Mouse (Mus musculus) left cerebral cortex, adult 2 months (tissue): ENCODE measurements around the gene Acot7. TPM values are rescaled to one million over a fixed set of nuclear protein-coding genes. Genes with fewer than 3 reads are reported as not detected.
A peak's percentile ranks its signal among the peaks of the same experiment; 100 is the strongest.

ENCODE experiments used
- DNase-seq, 2 experiments: peaks; one replicate each; pipeline ENCODE4 v3.0.0; 2021 to 2022; ENCODE audit warnings: low spot score in 2 of 2, mixed read lengths in 1 of 2; ENCODE audit errors: extremely low spot score in 1 of 2
- H3K27ac ChIP-seq: fragments of 200-600 bp; 2 replicates; pipeline ENCODE4 v1.8.1; 2022
- H3K4me3 ChIP-seq: fragments of 200-600 bp; 2 replicates; pipeline ENCODE4 v1.8.1; 2022
- CTCF ChIP-seq: fragments of 200-600 bp; IDR thresholded peaks from 2 replicates; pipeline ENCODE4 v1.8.1; 2022; ENCODE audit warnings: antibody characterized with exemption, mild to moderate bottlenecking, moderate library complexity
- intact Hi-C: fragments of 180-260 bp; cut with DNase I; formaldehyde crosslinking; loops from one replicate; pipeline ENCODE4 v1.15.1; 2025
- total RNA-seq, 2 experiments: library from RNA; stranded (reverse); gene quantifications; 2 replicates each; pipeline ENCODE4 v1.2.3; 2021

The Acot7 gene
- total RNA-seq, 2 experiments from 2014 or later = 300 to 307 TPM

GRCm38 (mm10) chr4:152185510-152186204 is 7.7 kb downstream of the Acot7 start:
- H3K27ac ChIP-seq = peak overlapping the region; percentile 47; the same call in 1 of the 2 replicates
- no peak for TF ChIP-seq CTCF
- no peak overlapping the region for H3K4me3 ChIP-seq
- intact Hi-C loops = no loop called here
- DNase-seq = no peak

- Histone ChIP-seq H3K27ac (peak overlapping the region; percentile 47), H3K4me3 (no peak overlapping the region)
- no peak for TF ChIP-seq CTCF
- no peak for DNase-seq
- intact Hi-C loops = no loop called here
These were observed 8.5 kb downstream of the Acot7 start for GRCm38 (mm10) chr4:152186205-152187082.

- intact Hi-C loops = no loop called here
- no peak overlapping the region for H3K27ac ChIP-seq
- TF ChIP-seq CTCF = no peak
These were observed 9.2 kb downstream of the Acot7 start for GRCm38 (mm10) chr4:152187142-152187541.

GRCm38 (mm10) chr4:152188651-152189050 is 10.7 kb downstream of the Acot7 start:
- no peak for TF ChIP-seq CTCF
- DNase-seq = no peak
- intact Hi-C loops = no loop called here
- Histone ChIP-seq H3K27ac (no peak overlapping the region), H3K4me3 (no peak overlapping the region)

More at GRCm38 (mm10) chr4:152187142-152187541, 9.2 kb downstream of the Acot7 start:
- DNase-seq = no peak
- H3K4me3 ChIP-seq = no peak overlapping the region

- no peak for DNase-seq
- intact Hi-C loops = no loop called here
- TF ChIP-seq CTCF = no peak
These were observed 11.1 kb downstream of the Acot7 start for GRCm38 (mm10) chr4:152189071-152189470.

GRCm38 (mm10) chr4:152189691-152190090 is 11.8 kb downstream of the Acot7 start:
- intact Hi-C loops = no loop called here
- Histone ChIP-seq H3K27ac (peak overlapping the region; percentile 21; the same call in 1 of the 2 replicates), H3K4me3 (no peak overlapping the region)
- no peak for TF ChIP-seq CTCF
- no peak for DNase-seq

More at GRCm38 (mm10) chr4:152189071-152189470, 11.1 kb downstream of the Acot7 start:
- no peak overlapping the region for H3K27ac ChIP-seq
- H3K4me3 ChIP-seq = no peak overlapping the region

- DNase-seq = no peak
These were observed 12.2 kb downstream of the Acot7 start for GRCm38 (mm10) chr4:152190096-152190653.

GRCm38 (mm10) chr4:152190701-152191100 is 12.8 kb downstream of the Acot7 start:
- TF ChIP-seq CTCF = no peak
- Histone ChIP-seq H3K27ac (peak overlapping the region; percentile 53; the same call in 1 of the 2 replicates), H3K4me3 (no peak overlapping the region)
- DNase-seq = no peak
- intact Hi-C loops = no loop called here

More at GRCm38 (mm10) chr4:152190096-152190653, 12.2 kb downstream of the Acot7 start:
- H3K27ac ChIP-seq = peak overlapping the region; percentile 21; the same call in 1 of the 2 replicates
- intact Hi-C loops = no loop called here
- TF ChIP-seq CTCF = no peak
- H3K4me3 ChIP-seq = no peak overlapping the region

- peak overlapping the region; percentile 75 for H3K27ac ChIP-seq
- H3K4me3 ChIP-seq = no peak overlapping the region
- TF ChIP-seq CTCF = no peak
- intact Hi-C loops = no loop called here
- no peak for DNase-seq
These were observed 14.6 kb downstream of the Acot7 start for GRCm38 (mm10) chr4:152192569-152192968.

- intact Hi-C loops = no loop called here
- TF ChIP-seq CTCF = no peak
- DNase-seq = no peak
- Histone ChIP-seq H3K27ac (no peak overlapping the region), H3K4me3 (no peak overlapping the region)
These were observed 16.7 kb downstream of the Acot7 start for GRCm38 (mm10) chr4:152194476-152195175.

- H3K27ac ChIP-seq = no peak overlapping the region
- no peak for TF ChIP-seq CTCF
- intact Hi-C loops = no loop called here
- no peak overlapping the region for H3K4me3 ChIP-seq
- DNase-seq = no peak
These were observed 18.3 kb downstream of the Acot7 start for GRCm38 (mm10) chr4:152196276-152196675.

- no peak overlapping the region for H3K4me3 ChIP-seq
- DNase-seq = no peak
- no peak overlapping the region for H3K27ac ChIP-seq
- intact Hi-C loops = no loop called here
- TF ChIP-seq CTCF = no peak
These were observed 19.6 kb downstream of the Acot7 start for GRCm38 (mm10) chr4:152197545-152197944.
